Mouse (Mus musculus): ENCODE results near the gene Ablim2.
A peak's percentile ranks its signal among the peaks of the same experiment; 100 is the strongest.

Gene Ablim2

GRCm38 (mm10) chr5:35908626-35909443 is 151.2 kb downstream of the Ablim2 start:
- no peak for DNase-seq (ENCODE audit: low spot score in 2 of 2)

- DNase-seq (ENCODE audit: low spot score in 2 of 2) = no peak
Measured at GRCm38 (mm10) chr5:35915629-35916300, 158.1 kb downstream of the Ablim2 start.

GRCm38 (mm10) chr5:35916666-35917065 is 159.0 kb downstream of the Ablim2 start:
- DNase-seq (ENCODE audit: low spot score in 2 of 2) = no peak

GRCm38 (mm10) chr5:35918387-35918786 is 160.7 kb downstream of the Ablim2 start:
- peak in 1 of 2 experiments; percentile 50 for DNase-seq (ENCODE audit: low spot score in 2 of 2)

GRCm38 (mm10) chr5:35920076-35920475 is 162.4 kb downstream of the Ablim2 start:
- DNase-seq (ENCODE audit: low spot score in 2 of 2) = no peak

- no peak for DNase-seq (ENCODE audit: low spot score in 2 of 2)
Measured at GRCm38 (mm10) chr5:35920557-35920956, 162.9 kb downstream of the Ablim2 start.

- DNase-seq (ENCODE audit: low spot score in 2 of 2) = no peak
Measured at GRCm38 (mm10) chr5:35921141-35921540, 163.5 kb downstream of the Ablim2 start.

GRCm38 (mm10) chr5:35921595-35922254 is 164.0 kb downstream of the Ablim2 start:
- DNase-seq (ENCODE audit: low spot score in 2 of 2) = peak in 1 of 2 experiments; percentile 34

GRCm38 (mm10) chr5:35923448-35923847 is 165.8 kb downstream of the Ablim2 start:
- no peak for DNase-seq (ENCODE audit: low spot score in 2 of 2)

- DNase-seq (ENCODE audit: low spot score in 2 of 2) = peak in 1 of 2 experiments; percentile 48
Measured at GRCm38 (mm10) chr5:35925171-35925634, 167.5 kb downstream of the Ablim2 start.

GRCm38 (mm10) chr5:35926511-35926910 is 168.8 kb downstream of the Ablim2 start:
- no peak for DNase-seq (ENCODE audit: low spot score in 2 of 2)

GRCm38 (mm10) chr5:35931296-35931695 is 173.6 kb downstream of the Ablim2 start:
- no peak for DNase-seq (ENCODE audit: low spot score in 2 of 2)

- no peak for DNase-seq (ENCODE audit: low spot score in 2 of 2)
Measured at GRCm38 (mm10) chr5:35933059-35933458, 175.4 kb downstream of the Ablim2 start.

All from cerebellum, postnatal 4 days (tissue).